Mouse (Mus musculus): ENCODE data around the gene Crk. TPM values are rescaled to one million over a fixed set of nuclear protein-coding genes. Genes with fewer than 3 reads are reported as not detected.

The Crk gene
- polyA plus RNA-seq (2016; fragmentation: Nextera tagmentation; extraction: Ambion mirVana) = 127 and 137 TPM in 2 replicates

DNA sequence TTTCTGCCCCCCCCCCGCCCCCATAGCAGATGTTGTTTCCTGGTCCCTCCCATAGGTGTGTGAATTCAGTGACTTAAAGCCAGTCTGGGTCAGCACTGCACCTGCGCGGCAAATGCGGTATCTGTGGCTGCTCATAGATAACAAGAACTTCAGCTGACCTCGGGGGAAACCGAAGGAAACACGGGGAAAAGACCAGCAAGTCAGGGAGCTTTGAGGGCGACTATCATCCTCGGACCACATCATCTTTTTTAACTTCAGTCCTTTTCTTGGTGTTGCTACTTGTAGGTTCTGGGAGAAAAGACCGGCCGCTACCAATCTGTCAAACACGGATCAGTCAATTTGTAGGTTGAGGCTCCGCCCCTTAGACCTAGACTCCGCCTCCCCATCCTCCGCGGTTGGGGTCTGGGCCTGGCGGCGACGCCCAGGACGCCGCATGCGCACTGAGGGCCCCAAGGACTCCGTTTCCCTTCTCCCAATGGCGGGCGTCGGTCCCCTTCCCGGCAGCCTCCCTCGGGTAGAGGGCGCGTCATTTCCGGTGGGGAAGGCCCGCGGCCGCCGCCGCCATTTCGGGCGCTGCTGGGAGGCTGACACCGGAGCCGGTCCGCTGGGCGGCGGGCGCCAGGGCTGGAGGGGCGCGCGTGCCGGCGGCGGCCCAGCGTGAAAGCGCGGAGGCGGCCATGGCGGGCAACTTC lies at the start of gene Crk:
Gene Crk, plus strand, starts transcription at position 513 of the 692 bp plus-strand sequence.
- 0 out of 2 replicates have a peak, but pooled peaks cover 6% of the 10 kb centered on the region for H3K36me3 ChIP-seq
- H3K9ac ChIP-seq = peak within 1 kb of the TSS; percentile 95
- ATAC-seq (ENCODE audit: low FRiP score, low read depth) = peak; percentile 97
- peak within 1 kb of the TSS; percentile 97 for H3K4me3 ChIP-seq
- no peaks in the 10 kb centered on the region for H3K9me3 ChIP-seq
- peaks cover 12% of the 10 kb centered on the region for H3K4me1 ChIP-seq
- H3K27me3 ChIP-seq (replicated peaks) = no peaks in the 10 kb centered on the region
- H3K4me2 ChIP-seq (replicated peaks) = peak within 1 kb of the TSS; percentile 93
- WGBS = under 1% methylated on average over 55 of the region's 55 CpGs
- peak within 1 kb of the TSS; percentile 82 for H3K27ac ChIP-seq

DNA sequence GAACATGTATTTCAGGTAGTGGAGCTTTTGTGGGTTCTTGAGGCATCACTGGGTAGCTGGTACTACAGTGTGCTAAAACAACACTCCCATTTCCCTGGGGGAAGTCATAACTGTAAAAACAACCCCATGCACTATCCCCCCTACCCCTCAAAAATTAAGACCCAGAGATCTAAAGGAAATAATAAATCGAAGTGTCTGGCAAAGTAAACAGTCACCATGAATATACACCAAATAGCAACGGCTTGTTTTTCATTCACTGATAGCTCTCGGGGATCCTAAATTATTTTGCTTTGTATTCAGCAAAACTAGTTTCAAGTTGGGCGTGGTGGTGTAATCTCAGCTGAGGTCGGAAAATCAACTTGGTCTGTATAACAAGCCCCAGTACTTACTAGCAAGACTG lies 49.0 kb upstream of the Crk start:
- peak; percentile 6; the same call in 1 of the 2 replicates for ATAC-seq (ENCODE audit: low FRiP score, low read depth)
- Histone ChIP-seq H3K9ac (peak overlapping the region; percentile 74; the same call in 1 of the 2 replicates), H3K4me3 (peak overlapping the region; percentile 51), H3K4me1 (peaks cover 24% of the 10 kb centered on the region), H3K36me3 (peaks cover 34% of the 10 kb centered on the region), H3K4me2 (replicated peaks) (peak overlapping the region; percentile 83), H3K27ac (no peak overlapping the region), H3K9me3 (no peaks in the 10 kb centered on the region), H3K27me3 (replicated peaks) (no peaks in the 10 kb centered on the region)
- WGBS = 13% methylated on average over 5 of the region's 5 CpGs

DNA sequence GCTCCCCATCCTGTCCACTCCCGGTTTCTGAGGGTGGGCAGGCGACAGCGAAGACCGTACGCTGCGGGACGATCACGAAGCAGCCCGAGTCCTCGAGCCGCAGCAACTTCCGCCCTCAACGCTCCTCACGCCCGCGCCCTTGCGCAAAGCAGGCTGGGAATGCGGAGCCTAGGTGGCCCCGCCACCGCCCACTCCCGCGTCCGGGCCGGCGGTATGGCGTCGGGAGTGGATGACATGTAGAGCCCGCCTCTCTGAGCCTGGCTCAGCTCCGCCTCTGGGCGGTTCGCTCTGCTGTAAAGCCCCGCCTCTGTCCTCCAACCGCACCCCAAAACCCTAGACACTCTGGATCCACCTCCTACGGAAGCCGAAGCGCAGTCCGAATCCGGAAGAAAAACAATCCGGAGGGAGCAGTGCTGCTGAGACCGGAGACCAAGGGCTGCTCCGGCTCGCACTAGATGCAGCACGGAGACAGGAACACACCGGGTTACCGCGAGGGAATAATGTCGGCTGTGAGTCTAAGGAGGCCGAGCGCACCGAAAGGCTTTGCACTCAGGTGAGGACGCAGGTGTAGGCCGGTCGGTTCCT lies 48.3 kb upstream of the Crk start, which contains the start of gene Inpp5k:
Gene Inpp5k, plus strand, starts transcription at position 344 of the 585 bp plus-strand sequence.
- Histone ChIP-seq H3K4me3 (peak within 1 kb of the TSS; percentile 51), H3K27ac (no peak within 1 kb of the TSS), H3K27me3 (replicated peaks) (no peaks in the 10 kb centered on the region), H3K9me3 (no peaks in the 10 kb centered on the region), H3K4me1 (peaks cover 24% of the 10 kb centered on the region), H3K4me2 (replicated peaks) (peak within 1 kb of the TSS; percentile 83), H3K9ac (peak within 1 kb of the TSS; percentile 74), H3K36me3 (peaks cover 28% of the 10 kb centered on the region)
- ATAC-seq (ENCODE audit: low FRiP score, low read depth) = peak; percentile 99
- WGBS = under 1% methylated on average over 53 of the region's 53 CpGs

DNA sequence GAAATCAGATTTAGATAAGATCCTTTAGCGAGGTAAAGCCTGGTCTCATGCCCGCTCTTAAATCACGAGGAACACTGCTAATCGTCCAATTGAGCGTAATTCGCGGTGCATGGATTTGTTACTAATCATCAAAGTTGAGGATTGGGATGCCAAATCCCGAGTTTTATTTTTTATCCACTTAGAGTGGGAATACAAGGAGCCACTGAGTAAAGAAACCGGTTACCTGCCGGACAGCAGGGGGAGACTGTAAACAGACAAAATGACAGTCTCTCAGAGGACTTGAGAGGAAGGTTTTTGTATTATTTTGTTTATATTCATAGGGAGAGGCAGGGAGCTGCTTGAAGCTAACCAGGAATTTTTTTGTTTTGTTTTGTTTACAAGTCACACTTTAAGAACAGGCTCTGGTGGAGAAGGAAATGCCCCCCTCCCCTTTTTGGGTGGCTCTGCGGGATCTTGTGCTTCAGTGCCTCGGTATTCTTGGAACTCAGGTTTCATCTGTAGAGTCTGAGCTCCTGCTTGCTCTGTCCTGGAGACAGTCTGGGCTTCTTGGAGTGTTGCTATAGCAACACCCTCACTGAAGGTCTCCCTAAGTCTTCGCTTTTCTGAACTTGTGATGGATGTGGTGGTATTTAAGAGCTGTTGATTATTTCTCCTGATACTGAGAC lies 47.4 kb upstream of the Crk start:
- Histone ChIP-seq H3K36me3 (peaks cover 26% of the 10 kb centered on the region), H3K4me3 (peak overlapping the region; percentile 51), H3K4me1 (peaks cover 24% of the 10 kb centered on the region), H3K27me3 (replicated peaks) (no peaks in the 10 kb centered on the region), H3K4me2 (replicated peaks) (peak overlapping the region; percentile 83), H3K9me3 (no peaks in the 10 kb centered on the region), H3K9ac (peak overlapping the region; percentile 74), H3K27ac (no peak overlapping the region)
- ATAC-seq (ENCODE audit: low FRiP score, low read depth) = no peak
- 19% methylated on average over 13 of the region's 13 CpGs for WGBS

DNA sequence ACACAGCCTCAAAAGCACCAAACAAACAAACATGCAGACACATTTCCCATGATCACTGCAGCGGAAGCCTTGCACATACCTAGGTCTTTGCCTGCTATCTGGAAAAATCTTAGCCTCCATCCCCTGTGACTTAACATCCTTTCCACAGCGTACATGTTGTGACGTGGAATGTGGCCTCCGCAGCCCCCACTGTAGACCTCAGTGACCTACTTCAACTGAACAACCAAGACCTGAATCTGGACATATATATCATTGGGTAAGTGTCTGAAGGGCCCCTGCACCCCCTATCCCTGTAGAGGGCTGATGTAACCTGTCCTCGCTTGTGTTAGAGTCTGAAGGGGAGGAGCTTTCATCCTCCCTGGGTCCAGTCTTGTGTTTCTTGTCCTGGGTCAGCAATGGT lies 46.1 kb upstream of the Crk start:
- Histone ChIP-seq H3K36me3 (peaks cover 26% of the 10 kb centered on the region), H3K27me3 (replicated peaks) (no peaks in the 10 kb centered on the region), H3K4me1 (peaks cover 24% of the 10 kb centered on the region), H3K9me3 (no peaks in the 10 kb centered on the region), H3K4me3 (no peak overlapping the region), H3K9ac (no peak overlapping the region), H3K4me2 (replicated peaks) (no peak overlapping the region), H3K27ac (no peak overlapping the region)
- no peak for ATAC-seq (ENCODE audit: low FRiP score, low read depth)
- WGBS = 91% methylated on average over 5 of the region's 5 CpGs

DNA sequence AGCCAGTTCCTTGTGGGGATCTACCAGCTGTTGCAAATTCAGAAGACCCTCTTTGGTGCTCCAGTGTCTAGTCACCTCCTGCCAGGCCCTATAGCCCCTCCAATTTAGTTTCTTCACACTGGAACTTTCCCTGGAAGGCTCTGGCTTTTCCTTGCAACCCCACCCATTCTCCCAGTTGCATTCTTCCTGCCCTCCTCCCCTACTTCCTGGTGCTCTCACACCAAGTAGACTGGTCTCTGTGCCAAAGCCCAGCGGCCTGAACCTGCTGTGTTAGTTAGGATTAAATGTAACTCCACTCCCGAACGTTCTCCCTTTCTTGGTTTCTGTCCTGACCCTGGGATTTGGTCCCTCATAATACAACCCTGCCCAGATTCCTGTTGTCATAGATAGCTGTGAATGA lies 44.3 kb upstream of the Crk start:
- Histone ChIP-seq H3K4me3 (no peak overlapping the region), H3K9ac (no peak overlapping the region), H3K4me1 (peaks cover 19% of the 10 kb centered on the region), H3K36me3 (peaks cover 24% of the 10 kb centered on the region), H3K9me3 (no peaks in the 10 kb centered on the region), H3K27ac (no peak overlapping the region), H3K27me3 (replicated peaks) (no peaks in the 10 kb centered on the region), H3K4me2 (replicated peaks) (no peak overlapping the region)
- ATAC-seq (ENCODE audit: low FRiP score, low read depth) = no peak
- 87% methylated on average over 3 of the region's 3 CpGs for WGBS

DNA sequence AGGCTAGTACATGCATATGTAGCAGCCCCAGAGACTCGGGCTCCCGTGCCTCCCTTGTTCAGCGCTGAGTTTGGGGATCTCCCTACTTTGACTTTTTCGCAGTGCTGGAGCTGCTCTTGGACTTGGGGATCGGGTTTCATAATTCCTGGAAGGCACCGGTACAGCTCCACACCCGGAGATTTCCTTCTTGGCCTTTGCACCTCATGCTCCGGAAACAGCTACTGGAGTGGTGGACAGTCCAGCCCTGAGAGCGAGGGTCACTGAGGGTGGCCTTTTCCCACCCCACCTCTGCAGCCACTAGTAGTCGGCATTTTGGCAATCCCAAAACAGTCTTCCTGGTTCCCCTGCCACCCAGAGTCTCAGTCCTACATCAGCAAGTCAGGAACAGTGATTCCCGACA lies 43.7 kb upstream of the Crk start:
- Histone ChIP-seq H3K4me1 (peaks cover 14% of the 10 kb centered on the region), H3K9ac (no peak overlapping the region), H3K27me3 (replicated peaks) (no peaks in the 10 kb centered on the region), H3K36me3 (peaks cover 24% of the 10 kb centered on the region), H3K27ac (no peak overlapping the region), H3K4me3 (no peak overlapping the region), H3K4me2 (replicated peaks) (no peak overlapping the region), H3K9me3 (no peaks in the 10 kb centered on the region)
- ATAC-seq (ENCODE audit: low FRiP score, low read depth) = no peak
- WGBS = 74% methylated on average over 11 of the region's 11 CpGs

DNA sequence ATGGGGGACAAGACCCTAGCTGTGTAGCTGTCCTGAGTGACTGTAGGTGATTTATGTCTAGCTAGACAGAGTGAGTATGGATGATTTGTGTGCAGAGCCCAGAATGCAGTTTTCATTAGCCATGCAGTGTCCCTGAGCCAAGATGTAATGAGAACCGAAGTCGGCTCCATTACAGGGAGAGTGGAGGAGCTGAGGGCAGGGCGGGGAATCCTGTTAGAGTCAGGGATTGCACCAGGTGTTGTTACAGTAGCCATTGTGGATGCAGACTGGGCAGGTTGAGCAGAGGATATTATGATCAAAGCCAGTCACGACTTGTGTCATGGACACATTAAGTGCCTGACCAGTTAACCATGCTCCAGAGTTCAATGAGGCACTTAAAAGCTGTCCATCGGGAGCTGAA lies 35.7 kb upstream of the Crk start:
- Histone ChIP-seq H3K9ac (no peak overlapping the region), H3K27ac (no peak overlapping the region), H3K4me3 (no peak overlapping the region), H3K4me2 (replicated peaks) (no peak overlapping the region), H3K36me3 (0 out of 2 replicates have a peak, but pooled peaks cover 2% of the 10 kb centered on the region), H3K4me1 (no peaks in the 10 kb centered on the region), H3K27me3 (replicated peaks) (no peaks in the 10 kb centered on the region), H3K9me3 (no peaks in the 10 kb centered on the region)
- ATAC-seq (ENCODE audit: low FRiP score, low read depth) = no peak
- 79% methylated on average over 5 of the region's 5 CpGs for WGBS

DNA sequence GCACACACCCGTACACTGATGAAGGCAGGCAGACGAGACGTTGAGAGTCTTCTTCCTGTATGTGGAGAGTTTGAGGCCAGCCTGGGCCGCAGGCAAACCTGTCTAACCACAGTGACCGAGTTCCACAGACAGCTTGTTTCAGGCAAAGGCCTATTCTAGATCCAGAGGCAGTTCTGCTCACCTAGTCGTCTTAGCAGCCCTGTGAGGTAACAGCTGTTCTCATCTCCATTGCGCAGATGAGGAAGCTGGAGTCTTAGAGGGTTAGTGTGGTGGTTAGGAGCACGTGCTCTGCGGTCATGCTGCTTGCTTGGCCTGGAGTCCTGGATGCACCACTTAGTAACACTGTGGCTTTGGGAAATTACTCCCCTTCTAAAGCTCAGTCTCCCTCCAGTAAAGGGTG lies 34.4 kb upstream of the Crk start:
- H3K27ac ChIP-seq = no peak overlapping the region
- H3K4me2 ChIP-seq (replicated peaks) = no peak overlapping the region
- H3K9ac ChIP-seq = no peak overlapping the region
- H3K36me3 ChIP-seq = no peaks in the 10 kb centered on the region
- no peak overlapping the region for H3K4me3 ChIP-seq
- no peaks in the 10 kb centered on the region for H3K27me3 ChIP-seq (replicated peaks)
- no peaks in the 10 kb centered on the region for H3K4me1 ChIP-seq
- 83% methylated on average over 9 of the region's 9 CpGs for WGBS
- no peaks in the 10 kb centered on the region for H3K9me3 ChIP-seq
- ATAC-seq (ENCODE audit: low FRiP score, low read depth) = no peak

DNA sequence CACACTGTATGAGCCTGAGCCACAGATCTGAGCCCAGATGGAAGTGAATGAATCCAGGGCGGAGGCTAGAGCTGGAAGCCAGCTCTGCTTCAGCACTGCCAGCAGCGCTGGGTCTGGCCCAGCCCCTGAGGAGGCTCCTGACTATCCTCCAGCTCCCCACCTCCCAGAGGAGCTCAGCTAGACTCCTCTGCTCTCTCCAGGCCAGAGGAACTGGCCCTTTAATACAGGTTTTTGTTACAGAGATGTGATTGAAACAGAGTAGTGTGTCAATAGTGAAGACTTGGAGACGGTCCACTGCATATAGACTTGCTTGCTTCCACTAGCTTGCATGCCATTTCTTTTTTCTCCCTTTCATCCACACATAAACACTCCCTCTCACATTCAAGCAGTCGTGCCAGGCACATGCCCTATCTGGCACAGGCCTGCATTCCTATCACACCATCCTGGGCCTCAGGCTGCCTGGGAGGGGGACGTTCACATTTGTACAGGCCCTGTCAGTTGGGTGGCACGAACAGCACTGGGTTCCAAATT lies 31.3 kb upstream of the Crk start:
- no peak overlapping the region for H3K4me3 ChIP-seq
- ATAC-seq (ENCODE audit: low FRiP score, low read depth) = no peak
- peaks cover 14% of the 10 kb centered on the region for H3K4me1 ChIP-seq
- H3K4me2 ChIP-seq (replicated peaks) = no peak overlapping the region
- no peak overlapping the region for H3K27ac ChIP-seq
- H3K9ac ChIP-seq = no peak overlapping the region; the same call in 1 of the 2 replicates
- no peaks in the 10 kb centered on the region for H3K36me3 ChIP-seq
- 71% methylated on average over 6 of the region's 6 CpGs for WGBS
- peaks cover 5% of the 10 kb centered on the region for H3K27me3 ChIP-seq (replicated peaks)
- no peaks in the 10 kb centered on the region for H3K9me3 ChIP-seq

DNA sequence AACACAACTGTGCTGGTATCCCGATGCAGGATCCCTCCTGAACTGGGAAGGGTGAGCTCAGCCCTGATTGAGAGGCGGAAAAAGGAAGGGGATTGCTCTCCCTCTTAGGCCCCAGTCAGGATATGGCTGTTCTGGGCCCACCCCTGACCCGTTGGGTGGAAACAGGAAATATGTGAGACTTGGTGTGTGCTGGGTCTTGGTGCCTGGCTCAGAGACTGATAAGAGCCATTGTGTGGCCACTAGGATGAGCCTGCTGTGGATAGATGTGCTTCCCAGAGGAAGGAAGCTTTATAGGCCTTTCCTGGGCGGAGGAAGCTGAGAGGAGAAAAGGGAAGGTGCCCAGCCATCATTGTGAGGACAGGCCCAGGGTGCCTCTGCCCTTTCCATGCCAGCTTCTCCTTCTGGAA lies 29.9 kb upstream of the Crk start:
- H3K4me2 ChIP-seq (replicated peaks) = no peak overlapping the region
- H3K9me3 ChIP-seq = no peaks in the 10 kb centered on the region
- ATAC-seq (ENCODE audit: low FRiP score, low read depth) = no peak
- no peak overlapping the region for H3K9ac ChIP-seq
- H3K4me3 ChIP-seq = no peak overlapping the region
- H3K4me1 ChIP-seq = peaks cover 21% of the 10 kb centered on the region
- H3K27ac ChIP-seq = no peak overlapping the region
- peaks cover 16% of the 10 kb centered on the region for H3K27me3 ChIP-seq (replicated peaks)
- 78% methylated on average over 4 of the region's 4 CpGs for WGBS
- no peaks in the 10 kb centered on the region for H3K36me3 ChIP-seq

DNA sequence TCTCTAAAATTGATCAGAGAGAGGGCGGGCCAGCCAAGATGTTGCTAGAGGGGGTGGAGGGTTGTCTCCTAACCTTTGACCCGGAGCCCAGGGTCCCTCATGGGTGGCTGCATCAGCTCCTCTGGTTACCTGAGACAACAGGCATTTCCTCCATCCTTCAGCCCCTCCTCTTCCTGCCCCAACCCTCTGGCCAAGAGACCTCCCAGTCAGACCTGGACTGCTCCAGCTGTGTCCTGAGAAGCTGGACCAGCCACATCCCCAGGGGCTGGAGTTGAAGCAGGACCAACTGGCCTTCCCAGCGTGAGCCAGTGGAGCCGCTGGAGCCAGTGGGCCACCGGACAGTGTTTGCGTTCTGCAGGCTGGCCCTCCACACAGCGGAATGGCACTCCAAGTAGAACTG lies 28.7 kb upstream of the Crk start, which contains the start of gene Myo1c:
Gene Myo1c, plus strand, starts transcription at position 194 of the 400 bp plus-strand sequence.
- H3K4me2 ChIP-seq (replicated peaks) = peak within 1 kb of the TSS; percentile 88
- H3K27me3 ChIP-seq (replicated peaks) = peaks cover 25% of the 10 kb centered on the region
- 77% methylated on average over 7 of the region's 7 CpGs for WGBS
- no peaks in the 10 kb centered on the region for H3K36me3 ChIP-seq
- peak within 1 kb of the TSS; percentile 56 for H3K4me3 ChIP-seq
- ATAC-seq (ENCODE audit: low FRiP score, low read depth) = no peak
- H3K9ac ChIP-seq = peak within 1 kb of the TSS; percentile 75
- 0 out of 2 replicates have a peak within 1 kb of the TSS, but pooled peaks have one; percentile 10 for H3K27ac ChIP-seq
- H3K4me1 ChIP-seq = peaks cover 26% of the 10 kb centered on the region
- no peaks in the 10 kb centered on the region for H3K9me3 ChIP-seq
